Mouse (Mus musculus) myocyte (in vitro differentiated cells): ENCODE results near the gene Adam12.

Experiments
- CEBPB ChIP-seq: IDR thresholded peaks from 2 replicates; pipeline ENCODE4 v1.6.1; 2011; ENCODE audit warnings: mild to moderate bottlenecking, moderate library complexity; ENCODE audit not compliant: poor library complexity, insufficient read depth, severe bottlenecking
- E2F4 ChIP-seq: IDR thresholded peaks from one replicate; pipeline ENCODE4 v1.6.1; 2011; ENCODE audit warnings: mild to moderate bottlenecking, control low read depth, moderate library complexity; ENCODE audit not compliant: insufficient read depth
- MAX ChIP-seq: IDR thresholded peaks from one replicate; pipeline ENCODE4 v1.6.1; 2011; ENCODE audit warnings: low read depth, mild to moderate bottlenecking, control low read depth
- POLR2A ChIP-seq: IDR thresholded peaks from one replicate; pipeline ENCODE4 v1.6.1; 2011; ENCODE audit warnings: low read depth, mild to moderate bottlenecking, control low read depth, moderate library complexity; ENCODE audit not compliant: insufficient read length
- POLR2AphosphoS2 ChIP-seq: IDR thresholded peaks from one replicate; pipeline ENCODE4 v1.6.1; 2011; ENCODE audit warnings: low read depth, control low read depth; ENCODE audit not compliant: insufficient read length
- SRF ChIP-seq: IDR thresholded peaks from one replicate; pipeline ENCODE4 v1.6.1; 2011; ENCODE audit warnings: low read depth; ENCODE audit not compliant: control insufficient read depth, insufficient read length
- TCF12 ChIP-seq: IDR thresholded peaks from one replicate; pipeline ENCODE4 v1.6.1; 2011; ENCODE audit warnings: mild to moderate bottlenecking, control low read depth; ENCODE audit not compliant: poor library complexity, insufficient read depth, severe bottlenecking
- TCF3 ChIP-seq: IDR thresholded peaks from one replicate; pipeline ENCODE4 v1.6.1; 2011; ENCODE audit warnings: low read depth, control low read depth; ENCODE audit not compliant: insufficient read length
- USF1 ChIP-seq: IDR thresholded peaks from one replicate; pipeline ENCODE4 v1.6.1; 2011; ENCODE audit warnings: low read depth, mild to moderate bottlenecking, control low read depth, moderate library complexity

GRCm38 (mm10) chr7:133976388-133977122, 255.4 kb downstream of the Adam12 start:
- no peak for TF ChIP-seq POLR2A
- no peak for TF ChIP-seq SRF
- no peak for TF ChIP-seq MAX
- TF ChIP-seq TCF12, result no peak
- TF ChIP-seq POLR2AphosphoS2, result no peak
- no peak for TF ChIP-seq TCF3
- TF ChIP-seq E2F4, result no peak
- TF ChIP-seq CEBPB, result no peak
- TF ChIP-seq USF1, result no peak
